Mouse (Mus musculus) small intestine, adult 2 months (tissue): ENCODE results near the gene Fgf12.

Experiments
- CTCF ChIP-seq: fragments of 200-500 bp; IDR thresholded peaks from 2 replicates; pipeline ENCODE4 v1.5.1; 2012; ENCODE audit warnings: low read depth, mild to moderate bottlenecking, control low read depth, inconsistent platforms, low read length, moderate library complexity, mixed read lengths; ENCODE audit not compliant: insufficient replicate concordance, insufficient read length; ENCODE audit errors: extremely low read depth
- POLR2A ChIP-seq: fragments of 200-500 bp; IDR thresholded peaks from 2 replicates; pipeline ENCODE4 v1.6.1; 2012; ENCODE audit warnings: low read depth, mild to moderate bottlenecking, control low read depth, inconsistent platforms, low read length, moderate library complexity

DNA sequence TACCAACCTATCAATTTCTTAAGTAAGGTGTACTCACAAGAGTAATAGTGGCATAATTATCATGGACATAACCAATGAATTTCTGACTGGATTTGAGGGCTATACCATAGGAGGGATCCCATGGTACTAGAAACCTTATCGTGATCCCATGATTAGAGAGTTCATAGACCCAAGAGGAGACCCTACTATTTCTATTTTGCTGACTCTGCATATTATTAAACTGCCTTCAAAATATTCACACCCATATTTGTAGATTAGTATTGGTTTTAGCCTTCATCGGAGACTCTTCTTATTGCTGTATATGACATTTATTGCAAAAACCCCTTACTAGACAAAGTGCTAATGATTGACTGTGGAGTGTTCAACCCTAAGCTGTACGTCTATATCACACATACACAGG, 107.8 kb downstream of the Fgf12 start:
- TF ChIP-seq POLR2A (no peak), CTCF (no peak)
